Mouse (Mus musculus) natural killer cell, adult 2 months (primary cell): Measurements from ENCODE around the gene Chad.

Experiments used
- DNase-seq, 2 experiments: peaks; one replicate each; pipeline ENCODE4 v3.0.0; 2022; ENCODE audit warnings: low spot score in 2 of 2

The Chad gene

GRCm38 (mm10) chr11:94566534-94566933 is 1.7 kb downstream of the Chad start:
- DNase-seq = no peak

GRCm38 (mm10) chr11:94567326-94567725 is 2.5 kb downstream of the Chad start:
- DNase-seq = no peak

- no peak for DNase-seq
Measured at GRCm38 (mm10) chr11:94570612-94571011, 5.8 kb downstream of the Chad start.

GRCm38 (mm10) chr11:94571850-94572249 is 7.0 kb downstream of the Chad start:
- DNase-seq = no peak

DNA sequence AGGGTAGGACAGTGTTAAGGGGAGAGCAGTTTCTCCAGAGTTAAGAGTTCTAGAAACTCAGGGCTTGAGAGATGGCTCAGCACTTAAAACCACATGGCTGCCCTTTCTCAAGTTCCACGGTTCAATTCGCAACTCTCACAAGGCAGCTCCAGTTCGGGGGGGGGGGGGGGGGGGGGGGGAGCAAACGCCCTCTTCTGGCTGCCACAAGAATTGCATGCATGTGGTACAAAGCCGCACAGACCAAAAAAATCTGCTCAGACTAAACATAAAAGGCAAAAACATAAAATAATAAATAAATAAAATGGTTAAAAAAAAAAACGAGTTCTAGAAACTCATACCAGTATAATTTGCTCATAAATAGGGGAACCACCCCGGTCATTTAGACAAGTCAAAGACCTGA is 9.7 kb downstream of the Chad start:
- DNase-seq = no peak

DNA sequence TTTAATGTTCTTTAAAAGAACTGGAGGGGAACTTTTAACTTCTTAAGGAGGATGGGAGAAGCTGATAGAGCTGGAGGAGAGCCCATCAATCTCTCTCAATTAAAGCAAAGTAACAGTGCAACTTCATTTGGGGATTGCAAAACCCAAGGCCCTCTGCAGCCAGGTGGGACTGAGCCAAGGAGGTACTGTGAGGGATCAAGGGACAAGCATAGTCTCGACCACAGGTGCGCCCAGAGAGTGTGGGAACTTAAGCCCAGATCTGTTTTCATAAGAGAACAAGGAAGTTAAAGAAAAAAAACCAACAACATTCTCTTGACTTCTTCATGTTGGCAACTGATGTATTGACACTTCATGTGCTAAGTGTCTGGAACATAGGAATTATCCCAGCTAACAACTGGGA is 10.2 kb downstream of the Chad start:
- no peak for DNase-seq

DNA sequence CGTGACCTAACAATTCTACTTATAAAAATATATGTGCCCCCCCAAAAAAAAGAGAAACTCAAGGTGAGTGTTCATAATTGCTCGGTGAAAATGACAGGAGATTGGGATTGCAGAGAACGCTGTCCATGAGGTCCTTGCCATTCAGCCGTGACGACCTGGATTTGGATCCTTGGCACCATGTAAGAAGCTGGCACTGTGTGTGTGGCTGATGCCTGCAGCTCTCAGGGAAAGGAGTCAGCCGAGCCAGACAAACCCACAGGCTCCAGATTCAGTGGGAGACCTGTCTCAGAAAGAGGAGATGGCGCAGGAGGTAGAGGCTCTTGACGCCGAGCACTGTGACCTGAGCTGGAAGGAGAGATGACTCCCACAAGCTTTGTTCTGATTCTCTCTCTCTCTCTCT is 11.5 kb downstream of the Chad start:
- no peak for DNase-seq

- no peak for DNase-seq
Measured at GRCm38 (mm10) chr11:94580111-94580740, 15.4 kb downstream of the Chad start.

GRCm38 (mm10) chr11:94585091-94585490 is 20.2 kb downstream of the Chad start:
- DNase-seq = no peak

GRCm38 (mm10) chr11:94587511-94587910 is 22.7 kb downstream of the Chad start:
- no peak for DNase-seq

GRCm38 (mm10) chr11:94596311-94596852 is 31.5 kb downstream of the Chad start:
- peak; percentile 59 to 75 for DNase-seq

DNA sequence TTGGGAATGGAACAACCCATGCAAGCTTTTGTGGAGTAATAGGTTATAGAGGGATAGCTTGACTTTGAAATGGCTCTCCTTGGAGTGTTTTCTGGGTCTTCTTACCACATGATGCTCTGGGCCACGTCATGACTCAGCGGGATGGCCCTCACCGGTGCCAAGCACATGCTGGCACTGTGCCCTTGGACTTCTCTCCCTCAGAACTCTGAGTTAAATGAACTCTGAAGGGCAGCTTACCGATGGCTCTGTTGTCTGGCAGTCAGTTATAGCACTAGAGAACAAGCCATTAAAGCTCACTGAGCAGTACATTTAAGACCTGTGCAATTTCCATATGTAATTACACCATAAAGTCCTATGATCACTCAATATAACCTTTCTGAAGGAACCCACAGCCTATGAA is 32.5 kb downstream of the Chad start:
- no peak for DNase-seq

DNA sequence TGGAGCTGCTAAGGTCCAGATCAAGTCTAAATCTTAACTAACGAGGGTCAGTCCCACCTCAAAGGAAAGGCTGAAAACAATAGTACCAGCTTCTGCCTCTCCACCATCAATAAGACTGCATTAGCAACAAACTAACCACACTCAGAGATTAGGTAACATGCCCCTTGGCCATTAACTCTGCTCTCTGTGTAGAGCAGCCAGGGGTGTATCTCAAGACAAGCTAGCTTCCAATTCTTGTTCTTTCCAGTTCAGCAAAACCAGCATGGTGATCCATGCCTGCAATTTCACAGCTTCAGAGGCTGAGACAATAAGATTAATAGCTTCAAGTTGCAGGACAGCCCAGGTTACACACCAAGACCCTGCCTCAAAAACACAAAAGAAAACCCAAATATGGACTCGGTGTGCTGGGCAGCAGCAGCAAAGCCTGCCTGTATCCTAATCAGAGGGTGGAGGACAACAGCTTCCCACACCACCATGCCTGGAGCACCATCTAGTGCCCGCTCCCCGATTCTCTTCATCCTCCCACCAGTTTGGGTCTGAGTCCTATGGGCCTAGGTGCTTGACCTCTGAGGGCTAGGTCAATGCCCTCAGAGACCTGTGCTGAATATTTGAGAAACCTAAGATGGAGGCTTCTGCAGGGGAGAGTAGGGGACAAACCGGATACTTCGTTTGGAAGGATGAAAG is 33.7 kb downstream of the Chad start:
- no peak for DNase-seq

GRCm38 (mm10) chr11:94600447-94600846 is 35.6 kb downstream of the Chad start:
- DNase-seq = no peak

DNA sequence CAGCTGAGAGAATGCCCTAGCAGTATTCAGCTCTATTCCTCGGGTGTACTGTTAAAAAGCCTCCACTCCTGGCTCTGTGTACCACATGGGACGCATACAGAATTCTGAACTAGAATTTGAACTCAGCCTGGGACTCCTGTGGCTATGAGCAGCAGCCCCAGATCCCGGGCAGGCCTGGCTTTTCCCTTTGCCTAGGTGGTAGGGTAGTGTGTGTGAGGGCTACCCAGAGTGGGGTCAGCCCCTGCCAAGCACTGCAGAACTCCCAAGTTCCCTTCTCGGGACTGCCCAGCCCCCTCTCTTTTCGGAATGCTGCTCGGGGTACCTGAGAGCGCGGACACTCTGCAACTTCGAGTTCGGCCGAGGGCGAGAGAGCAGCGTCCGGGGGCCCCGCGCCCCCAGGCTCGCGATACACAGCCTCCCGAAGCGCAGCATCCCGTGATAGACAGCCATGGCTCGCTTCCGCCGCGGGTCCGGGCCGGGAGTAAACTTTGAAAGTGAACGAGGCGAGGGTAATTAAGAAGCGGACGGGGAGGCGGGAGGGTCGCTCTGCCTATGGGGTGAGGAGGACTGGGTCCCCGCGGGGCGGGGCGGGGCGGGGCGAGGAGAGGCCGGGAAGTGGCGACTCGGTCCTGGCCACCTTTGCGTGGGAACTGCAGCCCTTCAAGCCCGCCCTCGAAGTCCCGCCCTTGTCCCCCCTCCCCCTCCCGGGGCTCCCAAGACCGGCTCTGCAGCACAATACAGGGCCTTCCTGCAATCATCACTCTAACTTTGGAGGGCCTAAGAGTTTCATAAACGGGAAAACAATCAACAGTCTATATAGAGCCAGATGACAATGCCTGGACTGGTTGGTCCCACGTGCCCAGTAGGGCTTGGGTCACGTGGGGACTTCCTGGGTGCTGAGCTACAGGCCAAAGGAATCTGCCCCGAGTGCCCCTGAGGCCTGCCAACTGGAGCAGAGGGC is 36.8 kb downstream of the Chad start, which contains the start of gene Acsf2:
TSS of gene Acsf2 (minus strand) at position 551 of the 961 bp plus-strand sequence.
- DNase-seq = peak; percentile 41 to 64

DNA sequence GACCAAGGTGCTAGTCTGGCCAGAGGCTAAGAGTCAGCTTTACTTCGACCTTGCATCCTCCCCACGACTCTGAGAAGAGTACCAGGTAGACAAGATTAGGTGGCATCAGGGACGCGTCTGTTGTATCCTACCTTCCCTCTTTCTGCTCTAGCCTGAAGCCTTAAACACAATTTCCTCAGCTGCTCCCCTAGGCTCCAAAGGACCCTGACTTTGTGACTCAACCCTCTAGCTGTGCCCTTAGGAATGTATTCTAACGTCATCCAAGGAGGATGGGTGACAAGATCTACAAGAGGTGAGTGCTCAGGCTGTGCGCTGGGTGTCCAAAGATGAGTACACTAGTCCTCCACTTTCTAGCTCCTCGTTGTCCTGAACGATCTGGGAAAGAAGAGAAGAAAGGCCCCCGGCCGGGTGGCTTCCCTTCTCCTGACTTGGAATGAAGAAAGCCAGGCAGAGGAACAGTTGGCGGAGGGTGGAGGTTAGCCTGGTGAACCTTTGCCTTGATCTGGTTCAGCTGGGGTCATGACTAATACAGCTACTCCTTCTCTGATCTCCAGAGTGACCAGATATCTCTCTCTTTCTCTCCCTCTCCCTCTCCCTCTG is 37.6 kb downstream of the Chad start:
- DNase-seq = no peak

DNA sequence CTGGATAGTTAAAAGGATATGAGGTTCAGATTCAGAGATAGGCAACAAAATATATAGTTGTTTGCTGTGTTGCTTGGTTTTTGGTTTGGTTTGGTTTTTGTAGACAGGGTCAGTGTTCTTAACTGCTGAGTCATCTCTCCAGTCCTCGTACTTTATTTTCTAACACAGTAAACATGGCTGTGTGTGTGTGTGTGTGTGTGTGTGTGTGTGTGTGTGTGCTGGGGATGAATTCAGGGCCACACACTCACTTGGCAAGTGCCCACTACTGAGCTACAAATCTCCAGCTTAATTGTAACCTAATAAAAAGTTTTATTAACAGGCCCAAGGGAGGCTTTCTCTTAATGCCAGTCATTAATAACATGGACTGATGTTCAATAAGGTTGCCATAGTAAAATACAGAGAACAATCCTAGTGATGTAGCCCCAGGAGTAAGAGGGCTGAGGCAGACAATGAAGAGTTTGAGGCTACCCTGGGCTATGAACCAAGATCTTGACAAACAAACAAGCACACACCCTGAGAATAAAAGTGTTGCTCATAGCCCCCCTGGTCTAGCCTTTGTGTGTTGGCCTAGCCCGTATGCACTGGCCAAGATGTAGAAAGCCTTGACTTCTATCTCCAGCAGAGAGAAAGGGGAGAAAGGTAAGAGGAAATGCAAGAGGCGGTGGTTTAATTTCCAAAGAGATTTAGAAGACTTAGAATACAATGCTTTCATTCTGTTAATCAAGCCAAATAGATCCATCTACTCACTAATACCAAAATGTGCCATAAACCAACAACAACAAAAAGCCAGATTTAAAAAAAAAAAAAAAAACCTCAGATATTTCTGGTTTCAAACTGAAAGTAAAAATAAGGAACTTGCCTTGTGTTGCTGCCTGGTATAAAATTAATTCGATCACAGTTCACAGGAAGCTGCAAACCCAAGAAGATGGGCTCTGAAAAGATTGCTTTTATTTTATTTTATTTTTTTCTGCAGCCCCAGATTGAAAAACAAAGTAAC is 46.2 kb downstream of the Chad start:
- DNase-seq = peak in 1 of 2 experiments; percentile 4

GRCm38 (mm10) chr11:94614603-94615002 is 49.8 kb downstream of the Chad start:
- DNase-seq = no peak

- no peak for DNase-seq
Measured at GRCm38 (mm10) chr11:94615494-94615893, 50.6 kb downstream of the Chad start.

DNA sequence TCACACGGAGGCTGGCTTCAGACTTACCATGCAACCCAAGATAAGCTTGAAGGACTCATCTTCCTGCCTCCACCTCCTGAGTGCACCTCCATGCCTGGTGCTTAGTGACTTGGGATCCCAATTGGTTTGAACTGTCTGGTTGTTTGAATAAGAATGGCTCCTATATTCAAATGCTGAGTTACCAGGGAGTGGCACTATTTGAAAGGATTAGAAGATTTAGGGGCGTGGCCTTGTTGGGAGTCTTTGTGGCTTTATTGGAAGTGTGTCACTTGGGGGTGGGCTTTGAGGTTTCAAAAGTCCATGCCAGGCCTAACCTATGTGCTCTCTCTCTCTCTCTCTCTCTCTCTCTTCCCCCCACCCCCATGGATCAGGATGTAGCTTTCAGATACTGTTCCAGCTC is 52.8 kb downstream of the Chad start:
- no peak for DNase-seq
